Mouse (Mus musculus): Measurements from ENCODE around the gene Slc22a21.

Gene Slc22a21

DNA sequence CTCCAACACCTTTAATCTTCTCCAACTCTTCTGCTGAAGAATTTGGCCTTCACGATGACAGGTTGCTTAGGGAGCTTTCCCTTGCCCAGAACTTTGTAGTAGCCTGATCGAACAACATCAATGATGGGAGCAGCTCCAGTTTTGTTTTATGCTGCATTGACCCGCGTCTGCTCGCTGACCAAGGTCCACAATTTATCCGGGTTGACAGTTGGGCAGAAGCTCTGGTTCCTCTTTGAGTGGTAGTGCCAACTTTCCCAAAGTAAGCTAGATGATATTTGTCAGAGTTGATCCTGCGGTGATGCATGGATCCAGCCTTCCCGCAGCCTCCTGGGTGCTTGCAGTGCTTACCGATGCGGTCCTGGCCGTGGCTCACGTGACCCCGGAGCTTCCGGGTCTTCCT, 77.4 kb downstream of the Slc22a21 start:
- DNase-seq: no peak

DNA sequence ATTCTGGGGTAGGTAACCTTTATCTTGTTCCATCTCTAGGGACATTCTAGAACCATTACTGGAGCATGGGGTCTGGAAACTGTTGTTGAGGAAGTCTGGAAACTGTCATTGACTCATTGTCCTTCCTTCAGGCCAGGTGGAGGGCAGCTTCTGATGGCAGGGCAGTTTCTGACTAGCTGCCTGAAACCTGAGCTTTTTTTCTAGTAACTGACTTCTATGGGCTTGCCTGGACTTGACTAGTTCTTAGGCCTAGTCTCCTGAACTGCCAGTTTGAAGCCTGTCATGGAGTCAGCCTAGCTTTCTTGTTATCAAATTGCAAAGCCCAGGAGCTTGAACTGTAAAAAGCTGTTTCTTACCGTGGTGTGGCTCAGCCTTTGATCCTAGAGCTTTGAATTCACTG, 79.1 kb downstream of the Slc22a21 start:
- DNase-seq: no peak

DNA sequence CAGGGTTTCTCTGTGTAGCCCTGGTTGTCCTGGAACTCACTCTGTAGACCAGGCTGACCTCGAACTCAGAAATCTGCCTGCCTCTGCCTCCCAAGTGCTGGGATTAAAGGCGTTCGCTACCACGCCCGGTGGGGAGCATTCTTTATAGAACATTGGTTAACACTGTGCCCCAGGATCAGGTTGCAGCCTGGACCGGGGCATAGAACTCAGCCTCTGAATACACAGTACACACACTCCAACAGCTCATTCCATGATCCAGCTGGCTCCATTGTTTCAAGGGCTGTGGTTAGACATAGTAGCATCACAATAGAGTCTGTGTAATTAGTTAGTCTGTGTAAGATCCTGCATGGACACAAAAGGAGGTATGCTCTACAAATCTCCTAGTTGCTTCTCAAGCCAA, 80.2 kb downstream of the Slc22a21 start:
- no peak for DNase-seq
